18 mouse cellular contexts compared by ENCODE assay signal in the genomic region with DNA sequence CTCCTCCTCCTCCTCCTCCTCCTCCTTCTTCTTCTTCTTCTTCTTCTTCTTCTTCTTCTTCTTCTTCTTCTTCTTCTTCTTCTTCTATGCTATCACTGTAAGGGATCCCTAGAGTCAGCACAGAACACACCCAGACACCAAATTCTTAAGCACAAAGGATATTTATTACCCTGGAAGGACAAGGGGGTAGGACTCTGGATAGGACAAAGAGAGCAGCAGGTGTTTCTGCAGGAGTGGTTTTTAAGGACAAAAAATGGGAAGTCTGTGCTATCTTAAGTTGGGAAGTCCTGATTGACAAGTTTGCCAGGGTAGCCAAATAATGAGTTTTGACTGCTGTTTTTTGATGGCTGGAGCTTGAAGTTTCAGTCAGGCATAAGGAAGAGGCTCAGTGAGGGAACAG.
"Had no signal": no experiment of that assay in that cellular context is flagged by ENCODE, and none has a peak within 500 bp of the region (broad histone marks: within the 10 kb centered on the region; RNA-seq: fewer than 3 reads in every experiment).

No protein-coding gene starts in this region.

- H3K9me3 ChIP-seq: liver, embryonic 15.5 days; lung, embryonic 15.5 days; megakaryocyte, embryonic 14.5 days; midbrain, embryonic 13.5 days; midbrain, embryonic 15.5 days; neural tube, embryonic 12.5 days; stomach, embryonic 15.5 days had no signal

- ATAC-seq: liver, postnatal 0 days; lung, postnatal 0 days; midbrain, embryonic 13.5 days; midbrain, embryonic 15.5 days had no signal

- H3K4me1 ChIP-seq: liver, embryonic 15.5 days; lung, embryonic 15.5 days; midbrain, embryonic 13.5 days; midbrain, embryonic 15.5 days; neural tube, embryonic 12.5 days; stomach, embryonic 15.5 days had no signal

- H3K4me3 ChIP-seq: liver, embryonic 15.5 days; lung, embryonic 15.5 days; megakaryocyte, embryonic 14.5 days; midbrain, embryonic 13.5 days; midbrain, embryonic 15.5 days; neural tube, embryonic 12.5 days; stomach, embryonic 15.5 days had no signal

- H3K4me2 ChIP-seq: liver, embryonic 15.5 days; lung, embryonic 15.5 days; midbrain, embryonic 13.5 days; midbrain, embryonic 15.5 days; neural tube, embryonic 12.5 days; stomach, embryonic 15.5 days had no signal

- H3K27me3 ChIP-seq: liver, embryonic 15.5 days; lung, embryonic 15.5 days; midbrain, embryonic 13.5 days; midbrain, embryonic 15.5 days; neural tube, embryonic 12.5 days; stomach, embryonic 15.5 days had no signal

- H3K36me3 ChIP-seq: liver, embryonic 15.5 days; lung, embryonic 15.5 days; midbrain, embryonic 13.5 days; midbrain, embryonic 15.5 days; neural tube, embryonic 12.5 days; stomach, embryonic 15.5 days had no signal

- DNase-seq: liver, postnatal 0 days; lung, adult 2 months; lung, postnatal 14 days; lung, postnatal 36 days; right cerebral cortex, postnatal 14 days; thymus, adult 2 months; thymus, postnatal 25 days; thymus, postnatal 4 days had no signal

- H3K9ac ChIP-seq: liver, embryonic 15.5 days; liver, postnatal 0 days; lung, embryonic 15.5 days; midbrain, embryonic 13.5 days; midbrain, embryonic 15.5 days; neural tube, embryonic 12.5 days; stomach, embryonic 15.5 days had no signal

- H3K27ac ChIP-seq: liver, embryonic 15.5 days; lung, embryonic 15.5 days; macrophage; midbrain, embryonic 13.5 days; midbrain, embryonic 15.5 days; neural tube, embryonic 12.5 days; stomach, embryonic 15.5 days; stomach, postnatal 0 days had no signal
